Mouse (Mus musculus) neural tube, embryonic 15.5 days (tissue): ENCODE results near the gene Aldh1l1. TPM values are rescaled to one million over a fixed set of nuclear protein-coding genes. Genes with fewer than 3 reads are reported as not detected.
"Not testable (repeated sequence)": the region's sequence is repeated elsewhere in the genome, so short reads cannot be mapped to it uniquely, and the experiment has no call there.

Experiments
- ATAC-seq: fragments of 200-750 bp; cut with Nextera tagmentation; 2 replicates; pipeline ENCODE4 v1.8.0; 2017; ENCODE audit warnings: mild to moderate bottlenecking, moderate TSS enrichment, moderate library complexity; ENCODE audit not compliant: low FRiP score
- H3K27ac ChIP-seq: fragments of 300-500 bp; sonication (generic); replicated peaks from 2 replicates; pipeline ENCODE4 v1.5.1; 2015; ENCODE audit warnings: mild to moderate bottlenecking, inconsistent platforms
- H3K27me3 ChIP-seq: fragments of 300-500 bp; sonication (generic); replicated peaks from 2 replicates; pipeline ENCODE4 v1.6.1; 2015; ENCODE audit warnings: inconsistent platforms
- H3K36me3 ChIP-seq: fragments of 300-500 bp; sonication (generic); 2 replicates; pipeline ENCODE4 v1.6.1; 2015; ENCODE audit warnings: inconsistent platforms
- H3K4me1 ChIP-seq: fragments of 300-500 bp; sonication (generic); 2 replicates; pipeline ENCODE4 v1.6.1; 2015; ENCODE audit warnings: inconsistent platforms
- H3K4me2 ChIP-seq: fragments of 300-500 bp; sonication (generic); 2 replicates; pipeline ENCODE4 v1.6.1; 2015; ENCODE audit warnings: inconsistent platforms, mild to moderate bottlenecking, moderate library complexity
- H3K4me3 ChIP-seq: fragments of 300-500 bp; sonication (generic); replicated peaks from 2 replicates; pipeline ENCODE4 v1.5.1; 2015; ENCODE audit warnings: mild to moderate bottlenecking, inconsistent platforms
- H3K9ac ChIP-seq: fragments of 300-500 bp; sonication (generic); replicated peaks from 2 replicates; pipeline ENCODE4 v1.6.1; 2015; ENCODE audit warnings: mild to moderate bottlenecking, inconsistent platforms
- H3K9me3 ChIP-seq: fragments of 300-500 bp; sonication (generic); replicated peaks from 2 replicates; pipeline ENCODE4 v1.6.1; 2016; ENCODE audit warnings: inconsistent platforms
- whole genome bisulfite sequencing: fragments of 180-500 bp; shearing (Covaris S2); methylation state at CpG from one replicate; pipeline ENCODE4 v1.1.7; 2015; ENCODE audit warnings: mixed read lengths; 5-methylcytosine and 5-hydroxymethylcytosine counted together
- polyA plus RNA-seq: library from polyadenylated mRNA; unstranded; fragments of >200 nt; fragmentation: Nextera tagmentation; extraction: Ambion mirVana; gene quantifications from 2 replicates; pipeline ENCODE4 v1.2.1, GENCODE M21; 2015

The Aldh1l1 gene
- polyA plus RNA-seq, 1 experiment from 2014 or later = 68.2 TPM

GRCm38 (mm10) chr6:90624733-90625132 lies 138.5 kb downstream of the Aldh1l1 start:
- no peaks in the 10 kb centered on the region for H3K9me3 ChIP-seq
- no peaks in the 10 kb centered on the region for H3K27me3 ChIP-seq
- H3K4me1 ChIP-seq = no peaks in the 10 kb centered on the region
- no peak overlapping the region for H3K27ac ChIP-seq
- 67% methylated on average over 11 of the region's 11 CpGs for WGBS
- H3K4me3 ChIP-seq = no peak overlapping the region
- no peaks in the 10 kb centered on the region for H3K36me3 ChIP-seq
- H3K9ac ChIP-seq = no peak overlapping the region
- no peak for ATAC-seq
- H3K4me2 ChIP-seq = no peak overlapping the region

GRCm38 (mm10) chr6:90625207-90625994 lies 139.2 kb downstream of the Aldh1l1 start:
- Histone ChIP-seq H3K9ac (no peak overlapping the region), H3K27ac (no peak overlapping the region), H3K4me2 (no peak overlapping the region), H3K4me1 (no peaks in the 10 kb centered on the region), H3K4me3 (no peak overlapping the region), H3K36me3 (no peaks in the 10 kb centered on the region), H3K27me3 (no peaks in the 10 kb centered on the region), H3K9me3 (no peaks in the 10 kb centered on the region)
- ATAC-seq = no peak
- 73% methylated on average over 7 of the region's 7 CpGs for WGBS

GRCm38 (mm10) chr6:90627556-90627955 lies 141.3 kb downstream of the Aldh1l1 start:
- H3K4me1 ChIP-seq = no peaks in the 10 kb centered on the region
- no peak overlapping the region for H3K4me2 ChIP-seq
- no peaks in the 10 kb centered on the region for H3K36me3 ChIP-seq
- H3K27me3 ChIP-seq = no peaks in the 10 kb centered on the region
- no peak overlapping the region for H3K27ac ChIP-seq
- no peak overlapping the region for H3K9ac ChIP-seq
- no peak for ATAC-seq
- no peak overlapping the region for H3K4me3 ChIP-seq
- no peaks in the 10 kb centered on the region for H3K9me3 ChIP-seq
- 89% methylated on average over 4 of the region's 4 CpGs for WGBS

DNA sequence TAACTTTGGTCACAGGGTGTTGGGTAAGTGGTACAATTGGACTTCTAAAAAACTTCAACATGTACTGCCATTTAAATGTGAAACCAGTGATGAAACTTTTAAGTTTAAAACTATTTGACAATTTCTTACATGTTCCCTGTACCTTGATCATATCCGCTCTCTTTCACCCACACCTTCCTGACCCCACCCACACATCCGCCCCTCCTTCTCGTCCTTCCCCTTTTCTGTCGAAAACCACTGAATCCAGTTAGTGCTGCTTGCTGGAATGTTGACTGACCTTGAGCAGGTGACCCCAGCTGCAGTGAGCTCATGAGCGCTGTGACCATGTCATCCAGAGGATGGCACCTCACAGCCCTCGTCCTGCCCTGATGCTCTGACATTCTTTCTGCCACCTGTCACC lies 143.3 kb downstream of the Aldh1l1 start:
- no peak for ATAC-seq
- WGBS = 94% methylated on average over 6 of the region's 6 CpGs
- no peaks in the 10 kb centered on the region for H3K36me3 ChIP-seq
- no peaks in the 10 kb centered on the region for H3K9me3 ChIP-seq
- H3K27me3 ChIP-seq = no peaks in the 10 kb centered on the region
- no peak overlapping the region for H3K4me3 ChIP-seq
- no peak overlapping the region for H3K4me2 ChIP-seq
- no peaks in the 10 kb centered on the region for H3K4me1 ChIP-seq
- no peak overlapping the region for H3K9ac ChIP-seq
- H3K27ac ChIP-seq = no peak overlapping the region

GRCm38 (mm10) chr6:90630427-90630826 lies 144.2 kb downstream of the Aldh1l1 start:
- Histone ChIP-seq H3K36me3 (no peaks in the 10 kb centered on the region), H3K4me3 (no peak overlapping the region), H3K27ac (no peak overlapping the region), H3K9ac (no peak overlapping the region), H3K4me2 (no peak overlapping the region), H3K4me1 (no peaks in the 10 kb centered on the region), H3K9me3 (no peaks in the 10 kb centered on the region), H3K27me3 (no peaks in the 10 kb centered on the region)
- no peak for ATAC-seq
- WGBS = 94% methylated on average over 7 of the region's 7 CpGs

DNA sequence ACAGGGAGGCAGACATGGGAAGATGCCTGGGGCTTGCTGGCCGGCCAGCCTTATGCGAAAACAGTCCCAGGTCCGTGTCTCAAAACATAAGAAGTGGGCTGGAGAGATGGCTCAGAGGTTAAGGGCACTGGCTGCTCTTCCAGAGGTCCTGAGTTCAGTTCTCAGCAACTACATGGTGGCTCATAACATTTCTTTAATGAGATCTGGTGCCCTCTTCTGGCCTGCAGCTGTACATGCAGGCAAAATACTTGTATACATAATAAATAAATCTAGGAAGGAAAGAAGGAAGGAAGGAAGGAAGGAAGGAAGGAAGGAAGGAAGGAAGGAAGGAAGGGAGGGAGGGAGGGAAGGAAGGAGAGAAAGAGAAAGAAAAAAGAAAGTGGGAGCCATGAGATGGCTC lies 146.3 kb downstream of the Aldh1l1 start:
- H3K4me3 ChIP-seq, H3K9ac ChIP-seq, H3K4me1 ChIP-seq, H3K9me3 ChIP-seq, H3K27ac ChIP-seq, H3K4me2 ChIP-seq, H3K36me3 ChIP-seq, H3K27me3 ChIP-seq, ATAC-seq: not testable (repeated sequence)
- 74% methylated on average over 3 of the region's 3 CpGs for WGBS

DNA sequence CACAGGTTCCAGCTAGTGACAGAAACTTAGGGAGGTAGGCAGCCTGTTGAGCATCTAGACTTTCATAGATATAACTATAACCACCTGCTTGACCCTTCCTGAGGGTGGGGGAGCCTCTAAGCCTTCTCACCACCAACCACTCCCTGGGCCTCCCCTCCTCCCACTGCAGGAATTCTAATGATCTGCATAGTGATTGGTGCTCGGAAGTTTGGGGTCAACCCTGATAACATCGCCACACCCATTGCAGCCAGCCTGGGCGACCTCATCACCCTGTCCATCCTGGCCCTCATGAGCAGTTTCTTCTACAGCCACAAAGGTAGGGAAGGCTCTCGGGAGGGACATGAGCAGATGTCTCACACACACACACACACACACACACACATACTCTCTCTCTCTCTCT lies 148.9 kb downstream of the Aldh1l1 start:
- no peaks in the 10 kb centered on the region; the same call in 1 of the 2 replicates for H3K36me3 ChIP-seq
- H3K27me3 ChIP-seq = no peaks in the 10 kb centered on the region
- no peak overlapping the region for H3K27ac ChIP-seq
- H3K4me3 ChIP-seq = no peak overlapping the region
- ATAC-seq = no peak
- H3K4me2 ChIP-seq = no peak overlapping the region
- H3K9me3 ChIP-seq = no peaks in the 10 kb centered on the region
- 47% methylated on average over 4 of the region's 4 CpGs for WGBS
- H3K9ac ChIP-seq = no peak overlapping the region
- H3K4me1 ChIP-seq = no peaks in the 10 kb centered on the region

GRCm38 (mm10) chr6:90635611-90636010 lies 149.4 kb downstream of the Aldh1l1 start:
- WGBS = 71% methylated on average over 3 of the region's 3 CpGs
- no peak overlapping the region for H3K4me2 ChIP-seq

GRCm38 (mm10) chr6:90643057-90643456 lies 156.8 kb downstream of the Aldh1l1 start:
- Histone ChIP-seq H3K4me1 (0 out of 2 replicates have a peak, but pooled peaks cover 5% of the 10 kb centered on the region), H3K9ac (no peak overlapping the region), H3K4me2 (no peak overlapping the region), H3K9me3 (no peaks in the 10 kb centered on the region), H3K4me3 (no peak overlapping the region), H3K36me3 (no peaks in the 10 kb centered on the region), H3K27me3 (no peaks in the 10 kb centered on the region), H3K27ac (no peak overlapping the region)
- 85% methylated on average over 3 of the region's 3 CpGs for WGBS
- ATAC-seq = no peak

More at GRCm38 (mm10) chr6:90635611-90636010, 149.4 kb downstream of the Aldh1l1 start:
- Histone ChIP-seq H3K9ac (no peak overlapping the region), H3K36me3 (no peaks in the 10 kb centered on the region; the same call in 1 of the 2 replicates), H3K9me3 (no peaks in the 10 kb centered on the region), H3K4me1 (no peaks in the 10 kb centered on the region), H3K27ac (no peak overlapping the region), H3K27me3 (no peaks in the 10 kb centered on the region), H3K4me3 (no peak overlapping the region)
- ATAC-seq = no peak

DNA sequence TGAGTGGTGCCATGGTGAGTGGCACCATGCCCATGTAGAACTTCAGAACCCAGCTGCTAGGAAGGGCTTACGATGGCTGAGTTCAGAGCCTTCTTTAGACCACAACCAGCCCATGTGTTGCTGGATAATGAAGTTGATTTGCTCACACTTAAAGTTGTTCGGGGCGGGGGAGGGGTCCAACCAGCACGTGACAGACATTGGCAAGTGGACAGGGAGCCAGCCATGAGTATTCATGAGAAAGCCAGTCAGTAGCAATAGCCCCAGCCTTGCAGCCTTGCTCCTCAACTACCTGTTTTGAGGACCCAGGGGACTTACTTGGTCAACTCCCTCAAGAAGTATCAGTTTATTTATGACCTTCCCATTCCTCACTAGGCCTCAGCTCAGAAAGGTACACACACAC lies 158.7 kb downstream of the Aldh1l1 start:
- H3K36me3 ChIP-seq = no peaks in the 10 kb centered on the region
- no peak overlapping the region for H3K4me2 ChIP-seq
- H3K4me1 ChIP-seq = 0 out of 2 replicates have a peak, but pooled peaks cover 5% of the 10 kb centered on the region
- H3K9ac ChIP-seq = no peak overlapping the region
- 68% methylated on average over 4 of the region's 4 CpGs for WGBS
- ATAC-seq = no peak
- no peak overlapping the region for H3K27ac ChIP-seq
- H3K27me3 ChIP-seq = no peaks in the 10 kb centered on the region
- H3K9me3 ChIP-seq = no peaks in the 10 kb centered on the region
- H3K4me3 ChIP-seq = no peak overlapping the region

DNA sequence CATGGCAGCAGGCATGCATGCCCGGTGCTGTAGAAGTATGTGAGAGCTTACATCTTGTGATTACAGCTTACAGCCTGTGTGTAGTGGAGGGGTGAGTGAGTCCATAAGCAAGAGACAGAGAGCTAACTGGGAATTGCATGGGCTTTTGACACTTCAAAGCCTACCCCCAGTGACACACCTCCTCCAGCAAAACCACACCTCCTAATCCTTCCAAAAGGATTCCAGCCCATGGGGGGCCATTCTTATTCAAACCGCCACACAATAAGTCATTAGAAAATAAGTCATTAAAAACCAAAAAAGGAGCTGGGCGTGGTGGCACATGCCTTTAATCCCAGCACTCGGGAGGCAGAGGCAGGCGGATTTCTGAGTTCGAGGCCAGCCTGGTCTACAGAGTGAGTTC lies 162.2 kb downstream of the Aldh1l1 start:
- Histone ChIP-seq H3K9me3 (no peaks in the 10 kb centered on the region), H3K27ac (no peak overlapping the region), H3K27me3 (no peaks in the 10 kb centered on the region), H3K4me2 (no peak overlapping the region), H3K9ac (no peak overlapping the region), H3K4me3 (no peak overlapping the region), H3K36me3 (no peaks in the 10 kb centered on the region), H3K4me1 (0 out of 2 replicates have a peak, but pooled peaks cover 5% of the 10 kb centered on the region)
- ATAC-seq = no peak
- 97% methylated on average over 6 of the region's 6 CpGs for WGBS

DNA sequence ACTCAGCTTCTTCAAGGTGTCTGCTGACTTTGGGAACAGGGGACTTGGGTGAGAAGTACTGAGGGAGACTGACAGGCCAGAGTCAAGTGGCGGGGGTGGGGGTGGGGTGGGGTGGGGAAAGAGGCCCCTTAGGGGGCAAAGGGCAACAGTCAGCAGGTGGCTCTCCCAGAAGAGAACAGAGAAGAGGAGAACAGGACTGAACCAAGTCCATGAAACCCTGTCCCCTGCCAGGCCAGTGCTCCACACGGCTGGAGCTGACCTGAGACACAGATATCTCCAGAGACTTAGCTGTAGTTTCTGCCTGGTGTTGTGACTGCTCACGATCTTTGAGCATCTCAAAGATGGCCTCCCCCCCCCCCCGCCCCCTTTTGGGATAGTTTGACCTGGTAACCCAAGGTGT lies 163.1 kb downstream of the Aldh1l1 start:
- H3K36me3 ChIP-seq = no peaks in the 10 kb centered on the region
- H3K4me1 ChIP-seq = 0 out of 2 replicates have a peak, but pooled peaks cover 5% of the 10 kb centered on the region
- no peak for ATAC-seq
- no peak overlapping the region for H3K27ac ChIP-seq
- no peak overlapping the region for H3K4me3 ChIP-seq
- H3K27me3 ChIP-seq = no peaks in the 10 kb centered on the region
- WGBS = 77% methylated on average over 4 of the region's 4 CpGs
- H3K9me3 ChIP-seq = no peaks in the 10 kb centered on the region
- no peak overlapping the region for H3K9ac ChIP-seq
- H3K4me2 ChIP-seq = no peak overlapping the region
